Mouse (Mus musculus) liver, postnatal 0 days (tissue): ENCODE data around the gene Ninj1.

Experiments
- CTCF ChIP-seq: sonication (generic); IDR thresholded peaks from 2 replicates; pipeline ENCODE4 v1.5.1; 2016; ENCODE audit warnings: antibody characterized with exemption, low read depth
- EP300 ChIP-seq: IDR thresholded peaks from 2 replicates; pipeline ENCODE4 v1.6.1; 2016; ENCODE audit warnings: antibody characterized with exemption, low read depth, mild to moderate bottlenecking

GRCm38 (mm10) chr13:49216220-49216552 lies 28.9 kb downstream of the Ninj1 start:
- TF ChIP-seq CTCF (no peak), EP300 (no peak)
